Mouse (Mus musculus) gastrocnemius, adult 18-20 months (tissue): ENCODE measurements around the gene Aldh3b1. TPM values are rescaled to one million over a fixed set of nuclear protein-coding genes. Genes with fewer than 3 reads are reported as not detected.

Source experiments
- DNase-seq: peaks from one replicate; pipeline ENCODE4 v3.0.0; 2021; ENCODE audit warnings: low spot score
- total RNA-seq, 2 experiments: library from RNA; stranded (reverse); gene quantifications; 2 replicates each; pipeline ENCODE4 v1.2.3; 2021

The Aldh3b1 gene
- total RNA-seq, 2 experiments from 2014 or later = 0.62 to 0.83 TPM

DNA sequence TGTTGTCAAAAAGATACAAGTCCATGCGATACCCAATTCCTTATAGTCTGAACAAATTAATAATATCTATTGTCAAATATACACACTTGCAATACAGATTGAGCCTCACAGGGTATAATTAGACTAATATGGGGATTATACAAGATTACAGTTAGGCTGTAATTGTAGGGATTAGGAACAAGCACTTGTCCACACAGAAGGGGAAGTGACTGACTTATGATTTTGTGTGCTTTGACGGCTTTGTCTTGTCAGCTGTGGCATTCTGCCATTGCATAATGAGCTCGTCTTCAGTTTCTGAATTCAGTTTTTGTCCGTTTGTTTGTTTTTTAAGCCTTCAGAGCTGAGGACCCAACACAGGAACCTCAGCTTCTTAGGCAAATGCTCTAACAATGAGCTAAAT is 47.4 kb downstream of the Aldh3b1 start:
- DNase-seq = no peak

DNA sequence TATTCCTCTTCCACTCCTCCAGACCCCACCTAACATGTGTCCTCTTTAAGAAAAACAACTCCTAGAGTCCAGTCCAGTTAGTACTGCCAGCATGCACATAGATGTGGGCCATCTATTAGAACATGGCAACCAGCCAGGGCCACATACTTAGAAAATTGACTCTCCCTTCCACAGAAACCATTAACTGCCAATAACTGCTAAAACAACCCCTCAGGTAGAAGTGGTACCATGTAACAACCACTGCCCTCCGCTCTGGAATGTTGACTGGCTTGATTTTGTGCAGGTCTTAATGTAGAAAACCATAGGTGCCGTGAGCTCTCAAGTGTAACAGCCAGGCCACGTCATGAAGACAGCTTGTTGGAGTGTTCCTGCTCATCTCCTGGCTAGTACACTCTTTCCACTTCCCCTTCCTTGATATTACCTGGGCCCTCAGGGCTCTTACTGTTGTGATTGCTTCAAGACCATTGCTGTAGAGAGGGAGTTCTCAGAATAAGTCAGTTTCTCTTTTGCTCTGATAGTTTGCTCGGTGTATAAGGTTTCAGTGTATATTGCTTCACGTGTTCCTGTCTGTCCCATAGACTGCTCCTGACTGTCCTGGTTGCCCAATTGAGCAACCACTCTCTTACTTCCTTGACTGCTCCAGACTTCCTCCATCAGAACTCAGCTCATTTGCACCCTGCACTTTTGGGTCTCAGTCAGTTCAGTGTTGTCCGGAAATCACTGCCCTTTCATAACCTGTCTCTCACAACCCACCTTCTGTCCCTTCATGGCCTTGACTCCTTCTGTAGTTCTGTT is 49.4 kb downstream of the Aldh3b1 start:
- DNase-seq = no peak

DNA sequence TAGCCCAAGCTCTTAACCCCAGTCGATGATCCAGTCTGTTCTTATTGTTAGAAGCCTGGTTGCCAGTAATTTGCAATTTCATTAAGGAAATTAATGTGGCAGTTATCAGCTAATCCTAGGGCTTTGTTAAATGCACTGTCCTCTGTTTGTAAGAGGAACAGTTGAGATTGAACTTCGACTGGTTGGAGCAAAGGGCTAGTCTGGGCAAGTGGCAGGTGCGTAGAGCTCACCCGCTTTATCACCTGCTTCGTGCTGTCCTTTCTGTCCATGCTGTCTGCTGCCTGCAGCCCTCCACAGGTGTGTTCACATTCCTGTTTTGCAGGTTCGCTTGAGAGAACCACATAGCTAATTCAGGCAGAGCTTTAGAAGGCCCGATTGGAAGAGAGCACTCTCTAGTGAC is 54.6 kb downstream of the Aldh3b1 start:
- no peak for DNase-seq

- no peak for DNase-seq
Measured at GRCm38 (mm10) chr19:3872373-3872772, 57.2 kb downstream of the Aldh3b1 start.

DNA sequence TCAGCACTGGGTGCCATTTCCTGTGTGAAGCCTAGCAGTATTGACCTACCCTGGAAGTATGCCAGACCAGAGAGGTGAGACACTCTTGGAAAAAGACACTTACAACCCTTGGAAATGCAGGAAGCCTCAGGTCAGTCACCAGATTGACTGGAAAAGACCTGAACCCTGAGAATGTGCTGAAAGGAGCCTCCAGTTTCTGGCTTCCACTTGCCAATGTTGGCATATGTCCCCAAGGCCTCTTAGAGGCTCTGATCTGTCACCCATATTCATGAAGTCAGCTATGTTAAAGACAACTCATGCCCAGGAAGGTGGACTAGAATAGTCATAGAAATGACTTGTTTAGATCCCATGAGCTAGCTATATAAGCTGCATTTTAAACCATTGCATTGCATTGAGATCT is 58.1 kb downstream of the Aldh3b1 start:
- no peak for DNase-seq

DNA sequence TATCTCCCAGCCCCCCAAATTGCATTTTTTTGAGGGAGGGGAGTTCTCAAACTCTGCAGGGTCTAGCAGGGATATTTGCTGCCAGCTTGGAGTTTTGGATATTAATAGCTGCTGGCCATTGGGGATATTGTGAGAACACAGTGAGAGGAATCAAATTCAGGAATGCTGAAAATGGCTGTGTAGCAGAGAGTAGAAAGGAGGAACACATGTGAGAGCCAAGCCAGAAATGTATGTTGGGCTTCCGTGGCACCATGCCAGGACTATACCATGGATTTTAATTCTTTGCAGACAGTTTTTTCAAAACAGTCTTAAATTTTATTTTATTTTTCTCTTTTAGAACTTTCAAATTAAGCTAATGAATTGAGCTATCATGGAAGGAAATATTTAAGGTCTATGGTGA is 61.3 kb downstream of the Aldh3b1 start:
- DNase-seq = no peak

DNA sequence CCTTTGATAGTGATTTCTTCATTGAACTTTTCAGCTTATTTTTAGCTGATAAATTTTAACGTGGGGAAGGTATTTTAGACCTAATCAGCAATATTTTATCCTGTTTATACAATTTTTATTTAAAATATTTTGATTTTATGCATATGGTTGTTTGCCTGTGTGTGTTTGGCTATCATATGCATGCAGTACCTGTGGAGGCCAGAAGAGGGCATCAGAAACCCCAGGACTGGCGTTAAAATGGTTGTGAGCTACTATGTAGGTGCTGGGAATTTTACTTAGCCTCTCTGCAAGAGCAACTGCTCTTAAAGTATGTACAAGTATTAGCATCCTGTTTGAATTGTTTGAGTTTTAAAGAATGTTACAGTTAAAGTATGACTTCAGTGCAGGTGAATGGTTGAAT is 64.6 kb downstream of the Aldh3b1 start:
- DNase-seq = no peak

Other genes starting within 250 kb of the Aldh3b1 start
- 10 to 100 TPM; 24.5 to 26.7 TPM for gene Lrp5, start 243.2 kb downstream of the Aldh3b1 start, total RNA-seq
- 1 to 10 TPM; 7.4 to 8.4 TPM for gene 1810055G02Rik, start 221.5 kb downstream of the Aldh3b1 start, total RNA-seq
- 10 to 100 TPM; 19.1 to 19.6 TPM for gene Kmt5b, start 162.4 kb downstream of the Aldh3b1 start, total RNA-seq
- gene Chka, start 78.0 kb downstream of the Aldh3b1 start, total RNA-seq = 1 to 10 TPM; 1.4 to 3.0 TPM
- gene Tcirg1, start 22.7 kb downstream of the Aldh3b1 start, total RNA-seq = 1 to 10 TPM; 2.5 to 4.0 TPM
- gene Ndufs8, start 17.0 kb downstream of the Aldh3b1 start, total RNA-seq = 100 to 1,000 TPM; 257 to 270 TPM
- gene Unc93b1, start 5.4 kb upstream of the Aldh3b1 start, total RNA-seq = 1 to 10 TPM; 3.2 to 5.8 TPM
- not detected for gene Aldh3b3, start 28.8 kb upstream of the Aldh3b1 start, total RNA-seq
- gene Aldh3b2, start 42.5 kb upstream of the Aldh3b1 start, total RNA-seq = under 1 TPM; 0.14 to 0.26 TPM
- gene Acy3, start 56.8 kb upstream of the Aldh3b1 start, total RNA-seq = 1 to 10 TPM; 1.3 to 2.0 TPM
- not detected for gene Tbx10, start 62.9 kb upstream of the Aldh3b1 start, total RNA-seq
- gene Nudt8, start 70.8 kb upstream of the Aldh3b1 start, total RNA-seq = 10 to 100 TPM; 23.8 to 30.1 TPM
- under 1 TPM; 0.14 to 0.40 TPM for gene Gm49405, start 70.8 kb upstream of the Aldh3b1 start, total RNA-seq
- gene Doc2g, start 73.5 kb upstream of the Aldh3b1 start, total RNA-seq = under 1 TPM; 0.82 to 1.00 TPM
- 100 to 1,000 TPM; 423 to 466 TPM for gene Ndufv1, start 83.0 kb upstream of the Aldh3b1 start, total RNA-seq
- 100 to 1,000 TPM; 480 to 487 TPM for gene Gstp1, start 108.2 kb upstream of the Aldh3b1 start, total RNA-seq
- 100 to 1,000 TPM; 206 to 226 TPM for gene Gstp2, start 116.2 kb upstream of the Aldh3b1 start, total RNA-seq
- not detected for gene Gstp3, start 129.8 kb upstream of the Aldh3b1 start, total RNA-seq
- not detected for gene Cabp2, start 151.8 kb upstream of the Aldh3b1 start, total RNA-seq
- 10 to 100 TPM; 18.7 to 19.9 TPM for gene Cdk2ap2, start 167.4 kb upstream of the Aldh3b1 start, total RNA-seq
- 1 to 10 TPM; 2.0 to 3.7 TPM for gene Pitpnm1, start 170.2 kb upstream of the Aldh3b1 start, total RNA-seq
- gene Aip, start 196.1 kb upstream of the Aldh3b1 start, total RNA-seq = 10 to 100 TPM; 82.2 to 84.7 TPM
- gene Gpr152, start 210.0 kb upstream of the Aldh3b1 start, total RNA-seq = not detected
- gene Cabp4, start 214.2 kb upstream of the Aldh3b1 start, total RNA-seq = not detected
- gene Coro1b, start 218.8 kb upstream of the Aldh3b1 start, total RNA-seq = 10 to 100 TPM; 11.9 to 13.4 TPM
- gene Ptprcap, start 223.8 kb upstream of the Aldh3b1 start, total RNA-seq = not detected
- gene Rps6kb2, start 233.5 kb upstream of the Aldh3b1 start, total RNA-seq = 10 to 100 TPM; 24.8 to 25.9 TPM
- 10 to 100 TPM; 21.8 to 30.3 TPM for gene Carns1, start 245.7 kb upstream of the Aldh3b1 start, total RNA-seq